Mouse (Mus musculus) liver, postnatal 0 days (tissue): ENCODE measurements around the gene Fkbp15.

Experiments
- CTCF ChIP-seq: sonication (generic); IDR thresholded peaks from 2 replicates; pipeline ENCODE4 v1.5.1; 2016; ENCODE audit warnings: antibody characterized with exemption, low read depth
- EP300 ChIP-seq: IDR thresholded peaks from 2 replicates; pipeline ENCODE4 v1.6.1; 2016; ENCODE audit warnings: antibody characterized with exemption, low read depth, mild to moderate bottlenecking

GRCm38 (mm10) chr4:62406133-62406532 is 45.8 kb upstream of the Fkbp15 start:
- TF ChIP-seq CTCF (no peak), EP300 (no peak)
